Mouse (Mus musculus): ENCODE data around the gene Ccdc85b.

DNA sequence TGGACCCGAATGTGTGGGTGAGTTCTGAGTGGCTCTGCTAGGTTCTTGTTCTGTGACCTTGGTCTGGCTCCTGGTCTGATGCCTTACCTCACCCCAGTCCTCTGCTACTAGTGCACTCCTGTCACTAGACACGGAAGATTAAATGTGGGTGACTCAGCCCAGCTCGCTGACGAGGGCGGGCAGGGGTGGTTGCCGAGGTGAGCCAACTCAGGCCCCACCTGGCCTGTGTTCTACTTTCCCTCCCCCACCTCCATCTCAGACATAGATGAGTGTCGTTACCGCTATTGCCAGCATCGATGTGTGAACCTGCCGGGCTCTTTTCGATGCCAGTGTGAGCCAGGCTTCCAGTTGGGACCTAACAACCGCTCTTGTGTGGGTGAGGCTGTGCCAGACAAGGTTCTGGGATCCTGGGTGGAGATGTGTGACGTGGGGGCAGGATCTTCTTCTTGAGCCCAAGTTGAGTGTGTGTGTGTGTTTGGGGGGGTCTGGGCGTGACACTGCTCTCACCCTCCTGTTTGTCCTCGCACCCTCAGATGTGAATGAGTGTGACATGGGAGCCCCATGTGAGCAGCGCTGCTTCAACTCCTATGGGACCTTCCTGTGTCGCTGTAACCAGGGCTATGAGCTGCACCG lies 20.1 kb upstream of the Ccdc85b start:
- TF ChIP-seq CTCF (IDR thresholded peaks at IDR 0.05; ENCODE audit: control insufficient read depth, insufficient read depth, insufficient read length) (no peak), MAX (IDR thresholded peaks at IDR 0.05) (no peak), CEBPB (IDR thresholded peaks at IDR 0.05; ENCODE audit: low read depth) (no peak)

Data from C2C12 (cell line).